Mouse (Mus musculus): Measurements from ENCODE around the gene Tnfrsf21. TPM values are rescaled to one million over a fixed set of nuclear protein-coding genes. Genes with fewer than 3 reads are reported as not detected.

Tnfrsf21 gene
- polyA plus RNA-seq, 1 experiment = 70.6 TPM

DNA sequence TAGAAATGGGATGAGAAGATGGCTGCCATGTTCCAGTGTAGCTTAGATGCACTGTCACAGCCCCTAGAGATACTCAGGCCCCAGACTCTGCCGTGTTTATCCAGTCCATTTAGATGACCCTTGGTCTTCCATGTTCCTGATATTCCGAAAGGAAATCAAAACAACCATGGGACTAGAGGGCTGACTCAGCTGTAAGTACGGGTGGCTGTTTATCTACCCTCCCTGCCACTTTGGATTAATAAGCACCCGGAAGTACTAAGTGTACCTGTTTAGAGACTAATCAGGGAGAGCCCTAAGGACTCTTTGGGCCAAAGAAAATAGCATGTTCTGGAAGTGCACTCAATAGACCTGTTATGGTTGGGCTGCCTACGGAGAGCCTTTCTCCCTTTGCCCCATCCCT, 64.9 kb downstream of the Tnfrsf21 start:
- DNase-seq (ENCODE audit: low read depth) = no peak

DNA sequence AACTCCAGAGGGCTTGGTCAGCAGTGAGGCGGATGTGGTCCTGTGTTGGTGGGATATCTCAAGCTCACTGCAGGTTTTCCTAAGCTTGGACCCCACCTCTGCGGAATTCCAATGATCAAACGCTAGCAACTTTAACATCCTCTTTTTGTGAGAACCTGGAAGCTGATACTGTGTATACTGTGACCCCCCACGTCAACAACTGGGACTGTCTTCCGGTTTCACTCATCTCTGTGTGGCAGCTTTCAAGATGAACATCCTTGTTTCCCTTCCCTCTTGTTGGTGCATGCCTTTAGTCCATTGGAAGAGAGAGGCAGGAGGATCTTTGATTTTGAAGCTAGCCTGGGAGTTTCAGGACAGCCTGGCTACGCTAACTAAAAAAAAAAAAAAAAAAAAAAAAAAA, 73.1 kb downstream of the Tnfrsf21 start:
- no peak for DNase-seq (ENCODE audit: low read depth)
- TF ChIP-seq CTCF (IDR thresholded peaks at IDR 0.05; ENCODE audit: borderline replicate concordance, extremely low read depth, insufficient read depth, insufficient read length) = no peak
- no peak for TF ChIP-seq POLR2A (IDR thresholded peaks at IDR 0.05; ENCODE audit: borderline replicate concordance, extremely low read depth, insufficient read depth, insufficient read length, poor library complexity, severe bottlenecking)

More for the DNA sequence above, 64.9 kb downstream of the Tnfrsf21 start:
- no peak for TF ChIP-seq POLR2A (IDR thresholded peaks at IDR 0.05; ENCODE audit: borderline replicate concordance, extremely low read depth, insufficient read depth, insufficient read length, poor library complexity, severe bottlenecking)
- TF ChIP-seq CTCF (IDR thresholded peaks at IDR 0.05; ENCODE audit: borderline replicate concordance, extremely low read depth, insufficient read depth, insufficient read length) = no peak

- DNase-seq (ENCODE audit: low read depth) = no peak
- TF ChIP-seq CTCF (IDR thresholded peaks at IDR 0.05; ENCODE audit: borderline replicate concordance, extremely low read depth, insufficient read depth, insufficient read length) (no peak), POLR2A (IDR thresholded peaks at IDR 0.05; ENCODE audit: borderline replicate concordance, extremely low read depth, insufficient read depth, insufficient read length, poor library complexity, severe bottlenecking) (no peak)
Observed at GRCm38 (mm10) chr17:43090948-43091724, 74.8 kb downstream of the Tnfrsf21 start.

GRCm38 (mm10) chr17:43092280-43092995, 76.1 kb downstream of the Tnfrsf21 start:
- TF ChIP-seq CTCF (IDR thresholded peaks at IDR 0.05; ENCODE audit: borderline replicate concordance, extremely low read depth, insufficient read depth, insufficient read length) (no peak), POLR2A (IDR thresholded peaks at IDR 0.05; ENCODE audit: borderline replicate concordance, extremely low read depth, insufficient read depth, insufficient read length, poor library complexity, severe bottlenecking) (no peak)
- DNase-seq (ENCODE audit: low read depth) = no peak

DNA sequence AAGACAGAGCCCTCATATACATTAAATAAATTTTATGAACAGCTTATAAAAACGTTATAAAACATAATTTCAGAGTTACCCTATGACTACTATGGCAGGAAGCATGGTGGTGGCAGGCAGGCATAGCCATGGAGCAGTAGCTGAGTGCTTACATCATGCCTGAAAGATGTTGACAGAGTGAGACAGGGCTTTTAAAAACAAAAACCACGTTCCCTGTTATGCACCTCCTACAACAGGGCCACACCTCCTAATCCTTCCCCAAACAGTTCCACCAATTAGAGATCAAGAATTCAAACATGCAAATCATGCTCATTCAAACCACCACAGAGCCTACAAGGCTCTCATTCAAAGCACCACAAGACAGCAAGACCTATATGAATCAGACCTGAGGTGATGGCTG, 77.9 kb downstream of the Tnfrsf21 start:
- TF ChIP-seq POLR2A (IDR thresholded peaks at IDR 0.05; ENCODE audit: borderline replicate concordance, extremely low read depth, insufficient read depth, insufficient read length, poor library complexity, severe bottlenecking) (no peak), CTCF (IDR thresholded peaks at IDR 0.05; ENCODE audit: borderline replicate concordance, extremely low read depth, insufficient read depth, insufficient read length) (no peak)
- DNase-seq (ENCODE audit: low read depth) = no peak

DNA sequence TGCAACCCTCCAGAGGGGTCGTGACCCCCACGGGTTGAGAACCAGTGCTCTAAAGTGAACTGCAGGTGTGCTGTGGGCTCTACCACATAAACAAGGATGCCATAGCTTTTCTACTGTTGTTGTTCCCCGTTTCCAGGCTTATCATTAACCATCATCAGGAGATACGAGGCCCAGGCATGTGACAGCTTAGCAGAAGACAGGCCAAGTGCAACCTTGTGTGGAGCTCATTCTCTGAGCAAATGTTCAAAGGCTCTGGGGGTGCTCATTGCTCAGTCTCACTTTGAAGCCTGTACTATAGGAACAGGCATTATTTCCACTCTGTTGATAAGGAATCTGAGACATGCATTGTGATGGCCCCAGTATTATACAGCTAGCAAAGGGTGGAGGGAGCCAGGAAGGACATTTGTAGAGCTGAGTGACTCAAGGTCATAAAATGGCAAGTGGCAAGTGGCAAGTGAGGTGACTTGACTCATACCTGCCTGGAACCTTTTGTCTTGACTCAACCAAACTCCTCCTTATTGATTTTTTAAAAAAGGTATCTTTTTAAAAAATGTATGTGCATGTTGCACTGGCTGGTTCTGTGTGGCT, 80.8 kb downstream of the Tnfrsf21 start:
- TF ChIP-seq POLR2A (IDR thresholded peaks at IDR 0.05; ENCODE audit: borderline replicate concordance, extremely low read depth, insufficient read depth, insufficient read length, poor library complexity, severe bottlenecking) (no peak), CTCF (IDR thresholded peaks at IDR 0.05; ENCODE audit: borderline replicate concordance, extremely low read depth, insufficient read depth, insufficient read length) (no peak)
- DNase-seq (ENCODE audit: low read depth) = no peak

DNA sequence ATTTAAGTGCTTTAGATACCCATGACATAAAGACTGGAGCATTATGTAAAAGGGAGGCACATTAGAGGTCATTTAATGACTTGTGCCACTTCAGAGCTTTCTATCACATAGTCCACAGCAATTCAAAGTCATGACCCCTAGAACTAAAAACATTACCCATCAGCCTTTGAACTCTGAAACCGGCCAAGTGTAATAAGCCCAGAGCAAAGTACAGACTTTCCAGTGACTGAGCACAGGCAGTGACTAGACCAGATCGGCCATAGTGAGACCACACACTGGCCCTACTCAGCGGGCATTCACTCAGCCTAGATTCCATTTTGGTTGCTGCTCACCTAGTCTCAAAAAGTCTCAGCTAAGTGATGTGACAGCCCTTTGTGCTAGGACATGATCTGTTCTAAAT, 89.8 kb downstream of the Tnfrsf21 start:
- DNase-seq (ENCODE audit: low read depth) = no peak
- TF ChIP-seq POLR2A (IDR thresholded peaks at IDR 0.05; ENCODE audit: borderline replicate concordance, extremely low read depth, insufficient read depth, insufficient read length, poor library complexity, severe bottlenecking) (no peak), CTCF (IDR thresholded peaks at IDR 0.05; ENCODE audit: borderline replicate concordance, extremely low read depth, insufficient read depth, insufficient read length) (no peak)

GRCm38 (mm10) chr17:43107338-43107737, 91.0 kb downstream of the Tnfrsf21 start:
- no peak for TF ChIP-seq POLR2A (IDR thresholded peaks at IDR 0.05; ENCODE audit: borderline replicate concordance, extremely low read depth, insufficient read depth, insufficient read length, poor library complexity, severe bottlenecking)
- no peak for TF ChIP-seq CTCF (IDR thresholded peaks at IDR 0.05; ENCODE audit: borderline replicate concordance, extremely low read depth, insufficient read depth, insufficient read length)
- DNase-seq (ENCODE audit: low read depth) = no peak

DNA sequence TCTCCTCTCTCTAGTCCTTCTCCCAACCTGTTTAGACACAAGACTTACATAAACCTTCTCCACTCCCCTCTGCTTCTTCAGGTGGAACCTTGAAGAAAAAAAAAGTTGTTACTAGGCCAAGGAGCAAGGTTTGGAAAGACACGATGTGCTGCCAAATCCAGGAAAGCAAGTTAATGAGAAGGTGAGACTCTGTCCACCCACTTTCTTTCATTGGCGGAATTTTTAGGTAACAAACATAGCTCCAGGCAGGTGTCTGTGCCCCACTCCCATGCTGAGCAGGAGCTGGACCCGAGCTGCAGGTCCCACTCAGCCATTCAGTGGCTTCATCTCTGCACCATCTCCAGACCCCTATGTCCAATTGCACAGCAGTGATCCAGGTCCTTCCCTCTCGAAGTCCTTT, 93.1 kb downstream of the Tnfrsf21 start:
- DNase-seq (ENCODE audit: low read depth) = no peak
- TF ChIP-seq POLR2A (IDR thresholded peaks at IDR 0.05; ENCODE audit: borderline replicate concordance, extremely low read depth, insufficient read depth, insufficient read length, poor library complexity, severe bottlenecking) (no peak), CTCF (IDR thresholded peaks at IDR 0.05; ENCODE audit: borderline replicate concordance, extremely low read depth, insufficient read depth, insufficient read length) (no peak)

DNA sequence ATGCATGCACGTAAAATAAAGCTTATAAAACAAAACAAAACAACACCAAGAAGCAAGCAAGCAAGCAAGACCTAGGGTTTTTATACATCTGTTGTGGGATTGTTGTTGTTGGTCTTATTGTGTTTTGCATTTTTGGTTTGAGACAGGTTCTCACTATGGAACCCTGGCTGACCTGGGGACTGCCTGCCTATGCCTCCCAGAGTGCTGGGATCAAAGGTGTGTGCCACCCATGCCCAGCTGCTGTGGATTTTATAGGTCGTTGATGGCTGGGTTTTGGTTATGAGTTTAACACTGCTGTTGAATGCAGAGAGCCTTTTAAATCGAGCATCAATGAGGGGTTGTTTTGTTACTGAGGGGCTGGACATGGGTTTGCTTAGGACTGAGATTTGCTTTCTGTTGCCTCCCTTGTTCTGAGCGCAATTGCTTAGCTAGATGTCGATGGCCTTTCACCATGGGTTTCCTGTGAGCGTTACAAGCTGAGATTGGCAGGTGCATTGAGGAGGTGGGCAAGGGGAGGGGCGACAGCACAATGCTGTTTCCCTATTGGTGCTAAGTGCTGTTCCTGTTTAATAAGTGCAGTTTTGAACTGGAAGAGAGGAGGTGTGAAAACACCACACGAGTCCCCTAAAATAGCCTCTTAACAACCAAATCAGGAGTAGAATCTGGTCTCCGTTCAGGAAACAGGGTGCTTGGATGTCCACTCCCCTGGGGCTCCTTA, 94.0 kb downstream of the Tnfrsf21 start:
- TF ChIP-seq POLR2A (IDR thresholded peaks at IDR 0.05; ENCODE audit: borderline replicate concordance, extremely low read depth, insufficient read depth, insufficient read length, poor library complexity, severe bottlenecking) (no peak), CTCF (IDR thresholded peaks at IDR 0.05; ENCODE audit: borderline replicate concordance, extremely low read depth, insufficient read depth, insufficient read length) (no peak)
- no peak for DNase-seq (ENCODE audit: low read depth)
